Mouse (Mus musculus) heart, adult 2 months (tissue): ENCODE measurements around the gene Sac3d1.

Source experiments
- CTCF ChIP-seq: fragments of 200-600 bp; IDR thresholded peaks from 2 replicates; pipeline ENCODE4 v1.8.1; 2022; ENCODE audit warnings: antibody characterized with exemption, mild to moderate bottlenecking, moderate library complexity
- POLR2A ChIP-seq: fragments of 200-500 bp; IDR thresholded peaks from 2 replicates; pipeline ENCODE4 v1.6.1; 2011; ENCODE audit warnings: mild to moderate bottlenecking, low read depth, low read length, control low read depth; ENCODE audit not compliant: insufficient read depth

DNA sequence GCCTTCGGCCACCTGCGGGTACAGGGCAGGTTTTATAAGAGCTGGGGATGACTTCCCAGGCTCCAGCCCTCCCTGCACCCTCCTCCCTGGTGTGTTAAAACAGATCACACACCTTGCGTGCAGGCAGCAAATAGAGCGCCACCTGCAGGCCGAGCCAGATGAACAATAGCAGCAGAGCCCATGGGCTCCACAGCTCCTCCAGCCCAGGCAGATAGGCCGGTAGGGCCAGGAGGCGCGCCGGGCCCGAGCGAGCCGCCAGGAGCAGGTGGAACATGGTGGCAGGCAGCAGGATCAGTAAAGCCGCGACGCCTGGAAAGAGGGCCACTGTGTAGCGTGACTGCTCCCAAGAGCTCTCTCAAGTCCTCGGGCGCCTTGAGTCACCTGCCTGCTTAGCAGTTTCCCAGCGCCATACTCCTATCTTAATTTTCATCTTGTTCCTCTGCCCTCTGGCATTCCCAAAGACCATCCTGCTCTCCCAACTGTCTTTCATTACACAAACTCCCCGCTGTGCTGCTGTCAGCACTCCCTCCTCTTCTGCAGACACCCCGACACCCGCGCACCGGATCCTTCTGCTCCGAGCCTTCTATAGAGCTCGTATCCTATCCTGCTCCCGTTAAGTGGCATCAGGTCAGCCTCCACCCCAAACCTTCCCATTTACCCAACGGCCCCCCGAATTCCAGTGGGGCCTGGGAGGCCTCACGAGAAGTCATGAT, 51.3 kb downstream of the Sac3d1 start:
- TF ChIP-seq CTCF (peak; percentile 91), POLR2A (no peak; the same call in 1 of the 2 replicates)
